Mouse (Mus musculus) heart, postnatal 25 days (tissue): ENCODE results near the gene Srsf3. TPM values are rescaled to one million over a fixed set of nuclear protein-coding genes. Genes with fewer than 3 reads are reported as not detected.
A peak's percentile ranks its signal among the peaks of the same experiment; 100 is the strongest.

Experiments used
- DNase-seq: peaks from one replicate; pipeline ENCODE4 v3.0.0; 2022; ENCODE audit warnings: low spot score
- intact Hi-C: fragments of 180-260 bp; cut with DNase I; formaldehyde crosslinking; loops from one replicate; pipeline ENCODE4 v1.15.1; 2025
- total RNA-seq, 2 experiments: library from RNA; stranded (reverse); gene quantifications; 2 replicates each; pipeline ENCODE4 v1.2.3; 2021

The Srsf3 gene
- total RNA-seq, 2 experiments from 2014 or later: 68.9 to 75.4 TPM

GRCm38 (mm10) chr17:29078519-29079383 lies 46.3 kb downstream of the Srsf3 start:
- peak; percentile 78 for DNase-seq
- intact Hi-C loops: loop anchor here (2.0 kb wide), 1 partner anchor 16 kb away; no protein-coding TSS in a partner anchor

- intact Hi-C loops: no loop called here
- no peak for DNase-seq
Observed at GRCm38 (mm10) chr17:29080758-29081617, 48.6 kb downstream of the Srsf3 start.

GRCm38 (mm10) chr17:29081618-29082381 lies 49.4 kb downstream of the Srsf3 start:
- DNase-seq: no peak
- intact Hi-C loops: no loop called here

- intact Hi-C loops: no loop called here
- DNase-seq: no peak
Observed at GRCm38 (mm10) chr17:29083586-29083985, 51.2 kb downstream of the Srsf3 start.

GRCm38 (mm10) chr17:29084656-29085055 lies 52.2 kb downstream of the Srsf3 start:
- no peak for DNase-seq

GRCm38 (mm10) chr17:29085266-29085665 lies 52.8 kb downstream of the Srsf3 start:
- intact Hi-C loops: no loop called here
- DNase-seq: no peak

More at GRCm38 (mm10) chr17:29084656-29085055, 52.2 kb downstream of the Srsf3 start:
- intact Hi-C loops: no loop called here

GRCm38 (mm10) chr17:29086916-29087315 lies 54.5 kb downstream of the Srsf3 start:
- intact Hi-C loops: no loop called here
- no peak for DNase-seq

GRCm38 (mm10) chr17:29090776-29091175 lies 58.3 kb downstream of the Srsf3 start, which contains the start of gene Cdkn1a:
Cdkn1a (plus strand) TSS chr17:29090976.
- DNase-seq: no peak
- intact Hi-C loops: no loop called here

- intact Hi-C loops: no loop called here
- no peak for DNase-seq
Observed at GRCm38 (mm10) chr17:29091348-29091944, 59.0 kb downstream of the Srsf3 start.

- intact Hi-C loops: no loop called here
- no peak for DNase-seq
Observed at GRCm38 (mm10) chr17:29092497-29092896, 60.1 kb downstream of the Srsf3 start.

Other genes starting within 250 kb of the Srsf3 start
- gene Brpf3, start 231.5 kb upstream of the Srsf3 start, total RNA-seq: 10 to 100 TPM; 12.4 to 16.2 TPM
- not detected for gene Pnpla1, start 174.2 kb upstream of the Srsf3 start, total RNA-seq
- under 1 TPM; 0.05 to 0.50 TPM for gene 4930539E08Rik, start 117.3 kb upstream of the Srsf3 start, total RNA-seq
- under 1 TPM in 1 of 2 experiments, not detected in 1; 0.42 TPM for gene Pxt1, start 88.8 kb upstream of the Srsf3 start, total RNA-seq
- gene Kctd20, start 80.7 kb upstream of the Srsf3 start, total RNA-seq: 10 to 100 TPM; 54.9 to 64.2 TPM
- 10 to 100 TPM; 32.8 to 38.2 TPM for gene Stk38, start 24.6 kb upstream of the Srsf3 start, total RNA-seq
- 100 to 1,000 TPM in 1 of 2 experiments, 10 to 100 TPM in 1; 30.1 to 102 TPM for gene Cdkn1a, start 58.3 kb downstream of the Srsf3 start, total RNA-seq
- gene Rab44, start 81.5 kb downstream of the Srsf3 start, total RNA-seq: under 1 TPM; 0.13 to 0.39 TPM
- gene Cpne5, start 205.5 kb downstream of the Srsf3 start, total RNA-seq: 1 to 10 TPM; 5.1 to 5.6 TPM
- gene Ppil1, start 231.6 kb downstream of the Srsf3 start, total RNA-seq: 10 to 100 TPM; 29.0 to 29.6 TPM
- gene BC004004, start 236.2 kb downstream of the Srsf3 start, total RNA-seq: 100 to 1,000 TPM; 192 to 222 TPM